Mouse (Mus musculus): ENCODE data around the gene Sppl2c.
"Not testable (repeated sequence)": the region's sequence is repeated elsewhere in the genome, so short reads cannot be mapped to it uniquely, and the experiment has no call there.

Sppl2c gene

GRCm38 (mm10) chr11:104197861-104198260, 11.7 kb downstream of the Sppl2c start:
- peak; percentile 54 for DNase-seq (ENCODE audit: low read depth)

GRCm38 (mm10) chr11:104203271-104203670, 17.1 kb downstream of the Sppl2c start:
- no peak for DNase-seq (ENCODE audit: low read depth)

GRCm38 (mm10) chr11:104206573-104206972, 20.4 kb downstream of the Sppl2c start:
- DNase-seq (ENCODE audit: low read depth) = no peak

- DNase-seq (ENCODE audit: low read depth) = no peak
These were observed 22.9 kb downstream of the Sppl2c start for GRCm38 (mm10) chr11:104209041-104209440.

- DNase-seq (ENCODE audit: low read depth) = no peak
These were observed 25.1 kb downstream of the Sppl2c start for GRCm38 (mm10) chr11:104211251-104211650.

- not testable (repeated sequence) for DNase-seq (ENCODE audit: low read depth)
These were observed 28.0 kb downstream of the Sppl2c start for GRCm38 (mm10) chr11:104214128-104214527.

GRCm38 (mm10) chr11:104218075-104218474, 31.9 kb downstream of the Sppl2c start:
- no peak for DNase-seq (ENCODE audit: low read depth)

GRCm38 (mm10) chr11:104220291-104220690, 34.2 kb downstream of the Sppl2c start:
- DNase-seq (ENCODE audit: low read depth) = no peak

GRCm38 (mm10) chr11:104221751-104222150, 35.6 kb downstream of the Sppl2c start:
- DNase-seq (ENCODE audit: low read depth) = no peak

GRCm38 (mm10) chr11:104223301-104223700, 37.2 kb downstream of the Sppl2c start:
- no peak for DNase-seq (ENCODE audit: low read depth)

- DNase-seq (ENCODE audit: low read depth) = no peak
These were observed 43.3 kb downstream of the Sppl2c start for GRCm38 (mm10) chr11:104229391-104229790.

GRCm38 (mm10) chr11:104230066-104230778, 44.1 kb downstream of the Sppl2c start:
- no peak for DNase-seq (ENCODE audit: low read depth)

- DNase-seq (ENCODE audit: low read depth) = peak; percentile 79
These were observed 45.1 kb downstream of the Sppl2c start, which contains the start of gene Mapt for GRCm38 (mm10) chr11:104231041-104231911. Gene Mapt (plus strand): TSS chr11:104231390.

GRCm38 (mm10) chr11:104232141-104233061, 46.3 kb downstream of the Sppl2c start:
- no peak for DNase-seq (ENCODE audit: low read depth)

- DNase-seq (ENCODE audit: low read depth) = no peak
These were observed 47.0 kb downstream of the Sppl2c start for GRCm38 (mm10) chr11:104233101-104233500.

GRCm38 (mm10) chr11:104233574-104234206, 47.6 kb downstream of the Sppl2c start:
- no peak for DNase-seq (ENCODE audit: low read depth)

- DNase-seq (ENCODE audit: low read depth) = peak; percentile 28
These were observed 48.6 kb downstream of the Sppl2c start for GRCm38 (mm10) chr11:104234680-104235079.

- DNase-seq (ENCODE audit: low read depth) = no peak
These were observed 49.8 kb downstream of the Sppl2c start for GRCm38 (mm10) chr11:104235881-104236280.

GRCm38 (mm10) chr11:104237226-104237625, 51.1 kb downstream of the Sppl2c start:
- peak; percentile 22 for DNase-seq (ENCODE audit: low read depth)

- DNase-seq (ENCODE audit: low read depth) = no peak
These were observed 52.0 kb downstream of the Sppl2c start for GRCm38 (mm10) chr11:104237958-104238747.

All from NIH3T3 (cell line).